Mouse (Mus musculus): ENCODE measurements at regions not wholly inside any gene's neighbourhood (a gene's known extent, or its start where the extent isn't known, plus 50 kb on each side); places are given as distances from the start of the nearest gene placed in this dataset.

GRCm38 (mm10) chr5:129429897-129430296, 71.1 kb upstream of the Sfswap start:
- no peak for DNase-seq (ENCODE audit: low spot score in 2 of 2)

- DNase-seq (ENCODE audit: low spot score in 2 of 2), result no peak
These were observed 70.7 kb upstream of the Sfswap start for GRCm38 (mm10) chr5:129430330-129430729.

- DNase-seq (ENCODE audit: low spot score in 2 of 2), result peak in 1 of 2 experiments; percentile 47
These were observed 51.0 kb upstream of the Sfswap start for GRCm38 (mm10) chr5:129449931-129450573.

All from cerebellum, postnatal 4 days (tissue).